Mouse (Mus musculus) MEL (cell line): ENCODE data around the gene Gm8677.
"Not testable (repeated sequence)": the region's sequence is repeated elsewhere in the genome, so short reads cannot be mapped to it uniquely, and the experiment has no call there.

ENCODE experiments used
- MAX ChIP-seq: IDR thresholded peaks from 2 replicates; pipeline ENCODE4 v1.6.1; 2011; ENCODE audit warnings: low read length, improper control_type of control experiment
- MAZ ChIP-seq: IDR thresholded peaks from 2 replicates; pipeline ENCODE4 v1.6.1; 2012; ENCODE audit warnings: low read depth, mild to moderate bottlenecking, inconsistent platforms, low read length, improper control_type of control experiment
- POLR2A ChIP-seq, 2 experiments: IDR thresholded peaks; 2 replicates each; pipeline ENCODE4 v1.6.1; 2011 to 2012; ENCODE audit warnings: low read length in 2 of 2, mild to moderate bottlenecking in 2 of 2, control low read depth in 1 of 2, improper control_type of control experiment in 1 of 2, low read depth in 1 of 2, moderate library complexity in 1 of 2; ENCODE audit not compliant: control insufficient read depth in 1 of 2, insufficient read depth in 1 of 2, poor library complexity in 1 of 2
- TAL1 ChIP-seq: IDR thresholded peaks from 2 replicates; pipeline ENCODE4 v1.6.1; 2012; ENCODE audit warnings: mild to moderate bottlenecking, inconsistent platforms, low read length, moderate library complexity, mixed read lengths
- ZKSCAN1 ChIP-seq: IDR thresholded peaks from 2 replicates; pipeline ENCODE4 v1.6.1; 2012; ENCODE audit warnings: low read depth, mild to moderate bottlenecking, inconsistent platforms, low read length, improper control_type of control experiment, moderate library complexity

GRCm38 (mm10) chr7:22565243-22565642 is 30.6 kb upstream of the Gm8677 start, which contains the start of gene Gm4201:
- TF ChIP-seq ZKSCAN1; MAZ; POLR2A (IDR thresholded peaks at IDR 0.05; ENCODE audit: control insufficient read depth in 1 of 2, insufficient read depth in 1 of 2, low read depth in 1 of 2, low read length in 2 of 2, poor library complexity in 1 of 2); MAX; TAL1: not testable (repeated sequence)
